Mouse (Mus musculus) MEL (cell line): Measurements from ENCODE around the gene Hamp. TPM values are rescaled to one million over a fixed set of nuclear protein-coding genes. Genes with fewer than 3 reads are reported as not detected.

Experiments
- DNase-seq: peaks from one replicate; pipeline ENCODE4 v3.0.0; 2011; ENCODE audit warnings: low read depth, low spot score
- H3K27ac ChIP-seq: 2 replicates; pipeline ENCODE4 v1.5.1; 2012; ENCODE audit warnings: low read depth, mild to moderate bottlenecking, control low read depth, low read length, moderate library complexity; ENCODE audit not compliant: control insufficient read depth
- H3K27me3 ChIP-seq, 2 experiments: fragments of 150-350 bp in 1 of 2; sonication (generic) in 1 of 2; 2 replicates each; pipeline ENCODE4 v1.6.1; 2012; ENCODE audit warnings: low read length in 2 of 2, mild to moderate bottlenecking in 2 of 2, improper control_type of control experiment in 1 of 2, moderate library complexity in 1 of 2; ENCODE audit not compliant: insufficient read depth in 2 of 2, control insufficient read depth in 1 of 2
- H3K36me3 ChIP-seq, 2 experiments: 2 replicates each; pipeline ENCODE4 v1.6.1; 2012 to 2014; ENCODE audit warnings: low read length in 2 of 2, improper control_type of control experiment in 1 of 2, inconsistent platforms in 1 of 2, mild to moderate bottlenecking in 1 of 2; ENCODE audit not compliant: insufficient read depth in 2 of 2, control insufficient read depth in 1 of 2
- H3K4me1 ChIP-seq, 2 experiments: fragments of 150-350 bp in 1 of 2; sonication (generic) in 1 of 2; 2 replicates each; pipeline ENCODE4 v1.6.1; 2012; ENCODE audit warnings: low read length in 2 of 2, improper control_type of control experiment in 1 of 2, mild to moderate bottlenecking in 1 of 2; ENCODE audit not compliant: insufficient read depth in 2 of 2, control insufficient read depth in 1 of 2
- H3K4me3 ChIP-seq, 2 experiments: fragments of 150-350 bp in 1 of 2; sonication (generic) in 1 of 2; 2 replicates each; pipeline ENCODE4 v1.5.1; 2012; ENCODE audit warnings: low read depth in 2 of 2, low read length in 2 of 2, mild to moderate bottlenecking in 2 of 2, moderate library complexity in 2 of 2, control low read depth in 1 of 2, improper control_type of control experiment in 1 of 2; ENCODE audit not compliant: control insufficient read depth in 1 of 2, insufficient read depth in 1 of 2
- H3K79me2 ChIP-seq: 2 replicates; pipeline ENCODE4 v1.6.1; 2012; ENCODE audit warnings: mild to moderate bottlenecking, low read length, moderate library complexity; ENCODE audit not compliant: control insufficient read depth, poor library complexity, insufficient read depth
- H3K9ac ChIP-seq: 2 replicates; pipeline ENCODE4 v1.6.1; 2012; ENCODE audit warnings: low read depth, mild to moderate bottlenecking, control low read depth, low read length, moderate library complexity; ENCODE audit not compliant: control insufficient read depth, poor library complexity, severe bottlenecking
- H3K9me3 ChIP-seq: fragments of 150-350 bp; sonication (generic); replicated peaks from 2 replicates; pipeline ENCODE4 v1.6.1; 2012; ENCODE audit warnings: mild to moderate bottlenecking, low read length, improper control_type of control experiment, moderate library complexity; ENCODE audit not compliant: insufficient read depth
- CTCF ChIP-seq, 3 experiments: IDR thresholded peaks in 2 of 3; conservative IDR thresholded peaks in 1 of 3; 2 replicates each; pipeline ENCODE4 v1.5.1; 2011 to 2012; ENCODE audit warnings: low read length in 3 of 3, low read depth in 2 of 3, mild to moderate bottlenecking in 2 of 3, improper control_type of control experiment in 1 of 3, inconsistent platforms in 1 of 3, mixed read lengths in 1 of 3, moderate library complexity in 1 of 3; ENCODE audit not compliant: control insufficient read depth in 1 of 3, insufficient read depth in 1 of 3, poor library complexity in 1 of 3, severe bottlenecking in 1 of 3
- E2F4 ChIP-seq: IDR thresholded peaks from 2 replicates; pipeline ENCODE4 v1.6.1; 2011; ENCODE audit warnings: low read depth, low read length, improper control_type of control experiment, borderline replicate concordance
- ETS1 ChIP-seq: IDR thresholded peaks from 2 replicates; pipeline ENCODE4 v1.6.1; 2012; ENCODE audit warnings: low read depth, mild to moderate bottlenecking, inconsistent platforms, low read length, improper control_type of control experiment, moderate library complexity
- JUND ChIP-seq: IDR thresholded peaks from 2 replicates; pipeline ENCODE4 v1.6.1; 2011; ENCODE audit warnings: low read depth, mild to moderate bottlenecking, improper control_type of control experiment, low read length
- MAX ChIP-seq: IDR thresholded peaks from 2 replicates; pipeline ENCODE4 v1.6.1; 2011; ENCODE audit warnings: low read length, improper control_type of control experiment
- MAZ ChIP-seq: IDR thresholded peaks from 2 replicates; pipeline ENCODE4 v1.6.1; 2012; ENCODE audit warnings: low read depth, mild to moderate bottlenecking, inconsistent platforms, low read length, improper control_type of control experiment
- MXI1 ChIP-seq: IDR thresholded peaks from 2 replicates; pipeline ENCODE4 v1.6.1; 2011; ENCODE audit warnings: mild to moderate bottlenecking, low read depth, low read length, improper control_type of control experiment
- MYC ChIP-seq: IDR thresholded peaks from 2 replicates; pipeline ENCODE4 v1.6.1; 2011; ENCODE audit warnings: low read depth, mild to moderate bottlenecking, low read length, improper control_type of control experiment, moderate library complexity
- POLR2A ChIP-seq, 2 experiments: IDR thresholded peaks; 2 replicates each; pipeline ENCODE4 v1.6.1; 2011 to 2012; ENCODE audit warnings: low read length in 2 of 2, mild to moderate bottlenecking in 2 of 2, control low read depth in 1 of 2, improper control_type of control experiment in 1 of 2, low read depth in 1 of 2, moderate library complexity in 1 of 2; ENCODE audit not compliant: control insufficient read depth in 1 of 2, insufficient read depth in 1 of 2, poor library complexity in 1 of 2
- POLR2AphosphoS2 ChIP-seq: IDR thresholded peaks from 2 replicates; pipeline ENCODE4 v1.6.1; 2011; ENCODE audit warnings: low read length, improper control_type of control experiment
- POLR2AphosphoS5 ChIP-seq: IDR thresholded peaks from 2 replicates; pipeline ENCODE4 v1.6.1; 2012; ENCODE audit warnings: low read depth, borderline replicate concordance, mild to moderate bottlenecking, inconsistent platforms, low read length, moderate library complexity, mixed read lengths
- SIN3A ChIP-seq: IDR thresholded peaks from 2 replicates; pipeline ENCODE4 v1.6.1; 2012; ENCODE audit warnings: low read length, improper control_type of control experiment, inconsistent platforms
- SMC3 ChIP-seq: IDR thresholded peaks from 2 replicates; pipeline ENCODE4 v1.6.1; 2011; ENCODE audit warnings: low read depth, low read length, improper control_type of control experiment
- TCF12 ChIP-seq: IDR thresholded peaks from 2 replicates; pipeline ENCODE4 v1.6.1; 2014; ENCODE audit warnings: low read depth, mild to moderate bottlenecking, inconsistent platforms, low read length, improper control_type of control experiment, moderate library complexity
- UBTF ChIP-seq: IDR thresholded peaks from 2 replicates; pipeline ENCODE4 v1.6.1; 2012; ENCODE audit warnings: low read depth, mild to moderate bottlenecking, inconsistent platforms, low read length, improper control_type of control experiment, moderate library complexity, borderline replicate concordance; ENCODE audit not compliant: insufficient read depth
- USF1 ChIP-seq: IDR thresholded peaks from 2 replicates; pipeline ENCODE4 v1.6.1; 2014; ENCODE audit warnings: low read depth, mild to moderate bottlenecking, inconsistent platforms, low read length, improper control_type of control experiment, moderate library complexity
- USF2 ChIP-seq, 2 experiments: IDR thresholded peaks; 2 replicates each; pipeline ENCODE4 v1.6.1; 2011 to 2012; ENCODE audit warnings: improper control_type of control experiment in 2 of 2, low read length in 2 of 2, borderline replicate concordance in 1 of 2, inconsistent platforms in 1 of 2, low read depth in 1 of 2, mild to moderate bottlenecking in 1 of 2; ENCODE audit not compliant: insufficient read depth in 1 of 2
- ZC3H11A ChIP-seq: IDR thresholded peaks from 2 replicates; pipeline ENCODE4 v1.6.1; 2012; ENCODE audit warnings: low read depth, mild to moderate bottlenecking, inconsistent platforms, low read length, improper control_type of control experiment
- ZMIZ1 ChIP-seq: IDR thresholded peaks from 2 replicates; pipeline ENCODE4 v1.6.1; 2012; ENCODE audit warnings: low read depth, mild to moderate bottlenecking, inconsistent platforms, low read length, improper control_type of control experiment, moderate library complexity
- ZNF384 ChIP-seq: IDR thresholded peaks from 2 replicates; pipeline ENCODE4 v1.6.1; 2012; ENCODE audit warnings: low read depth, mild to moderate bottlenecking, inconsistent platforms, low read length, improper control_type of control experiment
- polyA plus RNA-seq, 2 experiments: library from polyadenylated mRNA; stranded (reverse) in 1 of 2; unstranded in 1 of 2; fragments of >175 nt in 1 of 2; fragments of >200 nt in 1 of 2; gene quantifications; 2 replicates each; pipeline versions ENCODE4 v1.2.1 to v1.2.4; 2012; ENCODE audit warnings: low replicate concordance in 2 of 2, low read depth in 1 of 2; ENCODE audit not compliant: insufficient read length in 2 of 2, insufficient read depth in 1 of 2, missing spikeins in 1 of 2
- total RNA-seq: library from RNA; depleted of rRNA; stranded (reverse); fragments of 300-350 nt; gene quantifications from 2 replicates; pipeline ENCODE4 v1.2.3, GENCODE M21; 2012

The Hamp gene
- total and polyA plus RNA-seq, 3 experiments = not detected

GRCm38 (mm10) chr7:30959786-30960349, 16.0 kb upstream of the Hamp start:
- no peak overlapping the region for H3K4me3 ChIP-seq
- H3K36me3 ChIP-seq = peaks cover 0 to 9% of the 10 kb centered on the region in 2 experiments; a peak in 2 of 4 replicates
- TF ChIP-seq ZMIZ1 (no peak), MYC (no peak), ETS1 (no peak)
- TF ChIP-seq, all 39 proteins: peak for 0

GRCm38 (mm10) chr7:30958866-30959487, 15.1 kb upstream of the Hamp start:
- TF ChIP-seq JUND (no peak), MAX (no peak), POLR2AphosphoS2 (0 out of 2 replicates have a peak, but pooled peaks have one; percentile 42), ZMIZ1 (no peak), USF1 (no peak), SMC3 (no peak), MXI1 (no peak), USF2 (IDR thresholded peaks at IDR 0.05; ENCODE audit: borderline replicate concordance in 1 of 2, insufficient read depth in 1 of 2, low read depth in 1 of 2, low read length in 2 of 2) (no peak)
- TF ChIP-seq, all 39 proteins: peak for 1
- Histone ChIP-seq H3K9me3 (no peaks in the 10 kb centered on the region), H3K27me3 (no peaks in the 10 kb centered on the region; a peak in 1 of 4 replicates), H3K4me1 (peaks cover 0 to 10% of the 10 kb centered on the region in 2 experiments; a peak in 1 of 4 replicates), H3K27ac (no peak overlapping the region), H3K36me3 (peaks cover 0 to 9% of the 10 kb centered on the region in 2 experiments; a peak in 3 of 4 replicates), H3K9ac (no peak overlapping the region), H3K4me3 (no peak overlapping the region), H3K79me2 (peaks cover 18% of the 10 kb centered on the region)
- DNase-seq = no peak

More at GRCm38 (mm10) chr7:30959786-30960349, 16.0 kb upstream of the Hamp start:
- Histone ChIP-seq H3K4me1 (peaks cover 0 to 9% of the 10 kb centered on the region in 2 experiments; a peak in 1 of 4 replicates), H3K27me3 (no peaks in the 10 kb centered on the region; a peak in 1 of 4 replicates), H3K79me2 (peaks cover 18% of the 10 kb centered on the region), H3K9me3 (no peaks in the 10 kb centered on the region), H3K27ac (no peak overlapping the region), H3K9ac (no peak overlapping the region)
- DNase-seq = no peak

- Histone ChIP-seq H3K36me3 (peaks cover 2 to 9% of the 10 kb centered on the region in 2 experiments; a peak in 3 of 4 replicates), H3K79me2 (peaks cover 18% of the 10 kb centered on the region), H3K9ac (peak overlapping the region; percentile 98), H3K27ac (peak overlapping the region; percentile 90), H3K4me3 (peak overlapping the region; percentile 77 to 94; a peak in 3 of 4 replicates), H3K4me1 (peaks cover 0 to 11% of the 10 kb centered on the region in 2 experiments; a peak in 1 of 4 replicates), H3K27me3 (no peaks in the 10 kb centered on the region), H3K9me3 (no peaks in the 10 kb centered on the region)
- no peak for DNase-seq
- no peak for TF ChIP-seq MXI1
- no peak for TF ChIP-seq USF2 (IDR thresholded peaks at IDR 0.05; ENCODE audit: borderline replicate concordance in 1 of 2, insufficient read depth in 1 of 2, low read depth in 1 of 2, low read length in 2 of 2)
- TF ChIP-seq ZC3H11A = no peak
- TF ChIP-seq POLR2AphosphoS5 = no peak
- TF ChIP-seq TCF12 = no peak
- no peak for TF ChIP-seq E2F4
- TF ChIP-seq POLR2A (IDR thresholded peaks at IDR 0.05; ENCODE audit: control insufficient read depth in 1 of 2, insufficient read depth in 1 of 2, low read depth in 1 of 2, low read length in 2 of 2, poor library complexity in 1 of 2) = no peak
- no peak for TF ChIP-seq POLR2AphosphoS2
- TF ChIP-seq SMC3 = no peak
- no peak for TF ChIP-seq ZNF384
- TF ChIP-seq ETS1 = no peak
- no peak for TF ChIP-seq SIN3A
- no peak for TF ChIP-seq ZMIZ1
- TF ChIP-seq CTCF (IDR thresholded peaks at IDR 0.05 in 2 of 3, conservative IDR thresholded peaks at IDR 0.05 in 1 of 3; ENCODE audit: control insufficient read depth in 1 of 3, insufficient read depth in 1 of 3, low read depth in 2 of 3, low read length in 3 of 3, poor library complexity in 1 of 3, severe bottlenecking in 1 of 3) = no peak
- no peak for TF ChIP-seq UBTF
- TF ChIP-seq MAZ = no peak
These were observed 14.5 kb upstream of the Hamp start for GRCm38 (mm10) chr7:30958109-30958865.
